Mouse (Mus musculus) B cell, adult (primary cell): ENCODE results near the gene Pcdh15. TPM values are rescaled to one million over a fixed set of nuclear protein-coding genes. Genes with fewer than 3 reads are reported as not detected.

ENCODE experiments used
- total RNA-seq: library from RNA; stranded (reverse); gene quantifications from 4 replicates; pipeline ENCODE4 v1.2.4, GENCODE M21; 2023; ENCODE audit not compliant: inconsistent age

Pcdh15 gene
- 0.22 TPM in 1 of 4 replicates, not detected in the others for total RNA-seq

GRCm38 (mm10) chr10:73098966-73099845 lies at the start of gene Pcdh15:
TSS of gene Pcdh15 (plus strand) at chr10:73099342.

